Mouse (Mus musculus): ENCODE measurements around the gene Elane. TPM values are rescaled to one million over a fixed set of nuclear protein-coding genes. Genes with fewer than 3 reads are reported as not detected.

Gene Elane
- total RNA-seq (2014; fragmentation: Nextera tagmentation) (10.5 TPM in 1 of 2 replicates, not detected in the other), total RNA-seq (2017) (0.23 and 1.3 TPM in 2 replicates)

GRCm38 (mm10) chr10:79886054-79886453 lies at the start of gene Elane:
Gene Elane, plus strand, starts transcription at chr10:79886247.
- ATAC-seq (replicated peaks; ENCODE audit: low FRiP score, low TSS enrichment, poor library complexity, severe bottlenecking), result no peak

- no peak for ATAC-seq (replicated peaks; ENCODE audit: low FRiP score, low TSS enrichment, poor library complexity, severe bottlenecking)
Measured at GRCm38 (mm10) chr10:79836918-79837317, 49.1 kb upstream of the Elane start.

DNA sequence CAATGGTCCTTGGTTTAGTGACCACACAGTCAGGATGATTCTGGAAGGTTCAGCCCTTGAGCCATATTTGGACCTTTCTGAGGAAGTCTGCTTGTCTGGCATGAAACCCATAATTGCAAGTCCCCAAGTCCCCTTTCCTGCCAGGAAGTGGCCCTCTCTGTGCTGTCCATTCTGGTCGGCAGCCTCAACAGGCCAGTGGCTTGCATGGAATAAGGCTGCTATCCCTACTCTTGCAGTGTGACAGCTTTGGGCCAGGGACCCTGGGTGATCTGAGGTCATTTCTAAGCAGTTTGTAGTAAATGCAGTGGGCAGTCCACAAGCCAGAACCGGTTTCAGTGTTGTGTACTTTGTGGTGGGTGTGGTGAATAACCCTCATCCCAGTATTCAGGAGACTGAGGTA lies 47.9 kb upstream of the Elane start:
- no peak for ATAC-seq (replicated peaks; ENCODE audit: low FRiP score, low TSS enrichment, poor library complexity, severe bottlenecking)

DNA sequence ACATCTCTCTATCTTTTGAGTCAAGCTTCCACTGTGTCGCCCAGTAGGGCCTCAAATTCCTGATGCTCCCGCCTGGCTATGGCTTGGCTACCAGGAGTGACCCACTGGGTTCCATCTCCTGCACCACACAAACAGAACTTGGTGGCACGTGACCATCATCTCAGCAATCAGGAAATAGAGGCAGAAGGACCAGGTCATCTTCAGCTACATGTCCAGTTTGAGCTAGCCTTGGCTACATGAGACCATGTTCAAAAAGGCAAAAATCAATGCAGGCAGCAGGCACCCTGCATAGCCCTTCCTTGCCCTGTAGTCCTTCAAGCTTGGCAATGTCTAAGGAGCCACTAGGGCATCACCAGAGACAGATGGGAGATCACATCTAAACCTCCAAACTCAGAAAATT lies 46.0 kb upstream of the Elane start:
- ATAC-seq (replicated peaks; ENCODE audit: low FRiP score, low TSS enrichment, poor library complexity, severe bottlenecking), result peak; percentile 37

- ATAC-seq (replicated peaks; ENCODE audit: low FRiP score, low TSS enrichment, poor library complexity, severe bottlenecking), result peak; percentile 75
Measured at GRCm38 (mm10) chr10:79840644-79841551, 45.1 kb upstream of the Elane start.

DNA sequence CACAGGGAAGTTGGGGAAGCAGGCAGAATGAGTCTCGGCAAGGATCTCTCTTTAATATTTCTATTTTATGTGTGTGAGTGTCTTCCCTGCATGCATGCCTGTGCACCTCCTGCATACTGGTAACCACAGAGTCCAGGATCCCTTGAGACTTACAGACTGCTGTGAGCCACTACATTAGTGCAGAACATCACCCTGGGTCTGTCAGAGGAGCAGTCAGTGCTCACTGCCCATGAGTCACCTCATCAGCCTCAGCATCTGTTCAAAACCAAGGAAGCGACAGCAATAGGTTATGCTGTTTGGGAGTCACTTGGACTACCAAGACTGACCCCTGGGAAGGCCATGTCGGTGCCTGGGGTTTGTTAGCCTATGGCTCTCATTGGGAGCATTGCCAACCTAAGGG lies 43.7 kb upstream of the Elane start:
- ATAC-seq (replicated peaks; ENCODE audit: low FRiP score, low TSS enrichment, poor library complexity, severe bottlenecking), result no peak

- no peak for ATAC-seq (replicated peaks; ENCODE audit: low FRiP score, low TSS enrichment, poor library complexity, severe bottlenecking)
Measured at GRCm38 (mm10) chr10:79843476-79843875, 42.6 kb upstream of the Elane start.

DNA sequence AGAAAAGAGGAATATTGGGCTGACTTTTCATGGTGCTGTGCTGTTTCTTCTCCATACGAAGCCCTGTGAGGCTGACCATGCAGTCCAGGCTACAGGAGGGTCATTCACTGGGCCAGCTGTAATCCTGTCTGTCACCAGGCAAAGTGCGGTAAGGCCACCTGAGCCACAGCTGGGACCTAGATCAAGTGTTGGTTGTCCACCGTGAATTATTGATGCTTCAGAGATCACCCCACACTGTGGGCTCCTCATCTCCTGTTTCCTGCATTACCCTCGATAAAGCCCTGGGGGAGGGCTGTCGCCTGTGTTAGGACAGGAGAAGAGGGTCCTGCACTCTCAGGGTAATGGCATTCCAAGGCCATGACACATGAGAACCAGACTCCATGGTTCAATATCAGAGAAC lies 39.5 kb upstream of the Elane start:
- no peak for ATAC-seq (replicated peaks; ENCODE audit: low FRiP score, low TSS enrichment, poor library complexity, severe bottlenecking)

DNA sequence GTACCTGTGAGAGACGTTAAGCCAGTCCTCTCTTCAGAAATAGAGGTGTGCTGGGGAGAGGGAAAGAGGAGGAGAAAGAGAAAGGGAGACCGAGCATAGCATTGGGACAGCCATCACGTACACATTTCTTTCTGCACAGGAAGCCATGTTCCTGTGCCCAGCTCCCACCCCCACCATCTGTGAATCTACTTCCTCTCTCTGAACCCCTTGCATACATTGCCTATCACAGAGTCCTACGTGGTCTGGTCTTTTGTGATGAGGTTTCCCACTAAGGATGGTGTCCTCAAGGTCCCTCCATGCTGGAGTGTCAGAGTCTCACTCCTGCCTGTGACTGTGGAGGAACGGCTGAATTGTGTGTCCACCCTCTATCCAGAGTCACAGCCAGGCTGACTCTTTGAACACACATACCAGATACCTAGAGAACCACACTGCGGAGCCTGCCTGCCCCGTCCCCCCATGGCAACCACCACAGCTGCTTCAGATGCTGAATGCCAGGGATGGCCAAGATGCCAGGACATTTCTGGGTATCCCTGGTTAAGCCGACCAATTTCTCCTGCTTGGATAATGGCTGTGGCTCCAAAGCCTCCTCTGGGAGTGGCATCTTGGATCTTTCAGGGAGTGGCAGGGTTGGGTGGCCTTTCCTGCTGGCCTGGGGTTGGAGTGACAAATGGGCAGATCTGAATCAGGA lies 36.0 kb upstream of the Elane start:
- no peak for ATAC-seq (replicated peaks; ENCODE audit: low FRiP score, low TSS enrichment, poor library complexity, severe bottlenecking)

GRCm38 (mm10) chr10:79851653-79852052 lies 34.4 kb upstream of the Elane start:
- no peak for ATAC-seq (replicated peaks; ENCODE audit: low FRiP score, low TSS enrichment, poor library complexity, severe bottlenecking)

GRCm38 (mm10) chr10:79852107-79852789 lies 33.8 kb upstream of the Elane start:
- no peak for ATAC-seq (replicated peaks; ENCODE audit: low FRiP score, low TSS enrichment, poor library complexity, severe bottlenecking)

GRCm38 (mm10) chr10:79852827-79853226 lies 33.2 kb upstream of the Elane start:
- ATAC-seq (replicated peaks; ENCODE audit: low FRiP score, low TSS enrichment, poor library complexity, severe bottlenecking), result no peak

GRCm38 (mm10) chr10:79853392-79853791 lies 32.7 kb upstream of the Elane start:
- no peak for ATAC-seq (replicated peaks; ENCODE audit: low FRiP score, low TSS enrichment, poor library complexity, severe bottlenecking)

DNA sequence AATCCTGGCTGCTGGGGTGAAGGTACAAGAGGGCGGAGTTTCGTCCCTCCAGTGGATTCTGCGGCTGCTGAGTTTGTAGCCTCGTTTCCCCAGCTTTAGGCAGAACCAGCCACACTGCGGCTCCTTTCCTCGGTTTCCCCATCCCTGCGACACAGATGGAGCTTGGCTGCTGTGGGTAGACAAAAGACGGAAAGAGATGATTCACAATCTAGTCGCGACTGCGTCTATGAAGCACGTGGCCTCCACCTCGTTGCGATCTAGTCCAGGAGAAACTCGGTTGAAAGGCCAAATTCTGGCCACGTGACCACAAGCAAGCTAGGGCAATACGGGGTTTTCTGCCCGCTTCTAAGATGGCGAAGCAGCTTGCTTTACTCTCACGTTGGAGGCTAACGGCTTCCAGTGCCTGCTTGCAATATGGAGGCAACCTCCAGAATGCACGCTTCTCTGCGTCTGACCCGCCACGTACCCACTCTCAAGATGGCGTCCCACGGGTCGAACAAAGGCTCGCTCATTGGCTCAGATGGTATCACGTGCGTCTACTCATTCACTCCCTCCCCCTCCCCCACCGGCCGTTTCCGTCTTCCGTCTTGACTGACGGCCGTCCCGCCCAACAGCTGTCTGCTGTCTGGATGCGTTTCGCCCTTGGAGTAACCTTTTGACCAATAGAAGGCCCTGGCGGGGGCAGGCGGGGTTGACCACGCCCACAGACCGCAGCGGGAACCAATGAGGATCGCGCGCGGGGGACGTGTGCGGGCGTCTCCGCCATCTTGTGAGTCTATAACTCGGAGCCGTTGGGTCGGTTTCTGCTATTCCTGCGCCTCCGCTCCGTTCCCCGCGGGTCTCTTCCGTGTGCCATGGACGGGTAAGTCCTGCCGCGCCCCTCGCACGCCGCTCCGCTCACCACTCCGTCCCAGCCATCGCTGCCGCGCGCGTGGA lies 31.9 kb upstream of the Elane start, which contains the start of gene Ptbp1:
Gene Ptbp1, plus strand, starts transcription at position 568 of the 936 bp plus-strand sequence.
- ATAC-seq (replicated peaks; ENCODE audit: low FRiP score, low TSS enrichment, poor library complexity, severe bottlenecking), result peak; percentile 86

GRCm38 (mm10) chr10:79854801-79855541 lies 31.1 kb upstream of the Elane start:
- ATAC-seq (replicated peaks; ENCODE audit: low FRiP score, low TSS enrichment, poor library complexity, severe bottlenecking), result no peak

- ATAC-seq (replicated peaks; ENCODE audit: low FRiP score, low TSS enrichment, poor library complexity, severe bottlenecking), result no peak
Measured at GRCm38 (mm10) chr10:79855558-79856184, 30.4 kb upstream of the Elane start.

DNA sequence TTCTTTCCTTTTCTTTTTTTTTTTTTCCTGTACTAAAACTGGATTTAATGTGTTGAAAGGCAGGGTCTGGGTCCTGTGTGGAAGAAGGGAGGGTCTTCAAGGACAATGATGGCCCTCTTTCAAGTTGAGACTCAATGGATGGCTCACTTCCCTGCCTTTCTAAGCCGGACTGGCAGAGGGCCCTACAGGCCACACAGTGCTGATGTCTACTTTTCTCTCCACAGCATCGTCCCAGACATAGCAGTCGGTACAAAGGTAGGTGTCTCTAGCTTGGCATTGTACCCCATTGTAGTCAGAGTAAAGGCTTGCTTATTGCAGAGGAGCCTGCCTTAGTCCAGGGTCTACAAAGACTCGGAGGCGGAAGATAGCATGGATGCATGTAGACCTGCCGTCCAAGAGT lies 29.8 kb upstream of the Elane start:
- ATAC-seq (replicated peaks; ENCODE audit: low FRiP score, low TSS enrichment, poor library complexity, severe bottlenecking), result no peak

Measured in megakaryocyte-erythroid progenitor cell, adult 5-6 weeks (primary cell).